Comparison of ENCODE assay signal across 15 mouse cellular contexts in the genomic region with DNA sequence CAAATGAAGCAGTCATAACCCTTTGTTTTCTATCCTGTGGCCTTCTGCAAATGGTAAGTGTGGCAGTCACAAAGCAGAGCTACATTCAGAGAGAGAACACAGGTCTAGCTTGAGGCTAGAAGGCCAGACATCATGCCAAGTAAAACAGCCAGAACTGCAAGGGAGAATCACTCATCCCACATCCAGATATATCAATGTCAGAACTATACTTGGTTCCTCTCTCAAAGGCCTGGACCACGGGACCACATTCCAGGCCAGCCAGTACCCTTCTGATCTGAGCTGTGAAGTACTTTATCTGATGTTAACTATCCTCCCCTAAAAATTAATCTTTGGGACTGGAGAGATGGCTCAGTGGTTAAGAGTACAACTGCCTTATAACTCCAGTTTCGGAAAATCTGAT. TPM values are rescaled to one million over a fixed set of nuclear protein-coding genes. Genes with fewer than 3 reads are reported as not detected.
DNase-seq lines count a peak whose midpoint lies in the region; ATAC-seq and TF ChIP-seq lines count a peak whose summit lies in the region.
"Had no signal": no experiment of that assay in that cellular context is flagged by ENCODE, and none has a peak within 500 bp of the region (broad histone marks: within the 10 kb centered on the region; RNA-seq: fewer than 3 reads in every experiment).

No protein-coding gene starts in this region.

- H3K4me3 ChIP-seq in heart, adult 2 months: no peak overlapping the region
- H3K4me3 ChIP-seq in layer of hippocampus, adult 2 months: no peak overlapping the region
- no peak overlapping the region for H3K4me3 ChIP-seq in forebrain, embryonic 15.5 days
- no peak overlapping the region for H3K4me3 ChIP-seq in hindbrain, postnatal 0 days (ENCODE audit: low read length)
- H3K4me3 ChIP-seq: embryonic facial prominence, embryonic 15.5 days; left cerebral cortex, adult 2 months had no signal

- TF ChIP-seq CTCF in heart, adult 2 months (IDR thresholded peaks at IDR 0.05): no peak
- TF ChIP-seq CTCF in layer of hippocampus, adult 2 months (conservative IDR thresholded peaks at IDR 0.05): no peak
- TF ChIP-seq CTCF in hindbrain, postnatal 0 days (IDR thresholded peaks at IDR 0.05; ENCODE audit: low read depth): no peak

- H3K27ac ChIP-seq in heart, adult 2 months: peak overlapping the region; percentile 16
- peak overlapping the region; percentile 28; the same call in 1 of the 2 replicates for H3K27ac ChIP-seq in layer of hippocampus, adult 2 months
- H3K27ac ChIP-seq in forebrain, embryonic 15.5 days (replicated peaks): 0 out of 2 replicates have a peak overlapping the region, but pooled peaks have one; percentile 72
- H3K27ac ChIP-seq in hindbrain, postnatal 0 days: 0 out of 2 replicates have a peak overlapping the region, but pooled peaks have one; percentile 2

- H3K4me1 ChIP-seq in heart, adult 2 months (ENCODE audit: control insufficient read depth, insufficient read depth, low read length): peaks cover 6% of the 10 kb centered on the region
- H3K4me1 ChIP-seq in forebrain, embryonic 15.5 days: peaks cover 14% of the 10 kb centered on the region
- H3K4me1 ChIP-seq in hindbrain, postnatal 0 days (ENCODE audit: insufficient read depth, low read length): peaks cover 3% of the 10 kb centered on the region; the same call in 1 of the 2 replicates

- peaks cover 22% of the 10 kb centered on the region for H3K36me3 ChIP-seq in heart, adult 2 months (ENCODE audit: control insufficient read depth, insufficient read depth, low read length)
- H3K36me3 ChIP-seq in forebrain, embryonic 15.5 days: peaks cover 24% of the 10 kb centered on the region
- H3K36me3 ChIP-seq in hindbrain, postnatal 0 days (ENCODE audit: insufficient read depth, low read length): peaks cover 20% of the 10 kb centered on the region

- no peak for DNase-seq in heart, adult 2 months
- DNase-seq in heart, adult 11 months: no peak
- no peak for DNase-seq in layer of hippocampus, adult 2 months (ENCODE audit: low spot score in 2 of 2)
- no peak for DNase-seq in layer of hippocampus, adult 8-10 months (ENCODE audit: low spot score in 2 of 2)
- no peak for DNase-seq in hindbrain, postnatal 0 days (ENCODE audit: low spot score)
- DNase-seq in layer of hippocampus, postnatal 36 days: no peak
- DNase-seq: cerebellum, adult 18-20 months; heart, postnatal 36 days; kidney, adult 18-20 months; thymus, postnatal 36 days had no signal

- no peak overlapping the region for H3K4me2 ChIP-seq in forebrain, embryonic 15.5 days (replicated peaks)
- H3K4me2 ChIP-seq in hindbrain, postnatal 0 days (ENCODE audit: low read depth, low read length): no peak overlapping the region
- H3K4me2 ChIP-seq: embryonic facial prominence, embryonic 15.5 days; lung, embryonic 14.5 days had no signal

- intact Hi-C loops in heart, adult 2 months (cut with DNase I): loop anchor here (5.0 kb wide), 1 partner anchor 35 kb away; no protein-coding TSS in a partner anchor

- no peaks in the 10 kb centered on the region for H3K79me2 ChIP-seq in heart, adult 2 months (replicated peaks; ENCODE audit: control insufficient read depth, insufficient read depth, low read length)

- 51% methylated on average over 2 of the region's 2 CpGs for WGBS in heart, adult 2 months
- WGBS in forebrain, embryonic 15.5 days: 89% methylated on average over 2 of the region's 2 CpGs
- 61% methylated on average over 2 of the region's 2 CpGs for WGBS in hindbrain, postnatal 0 days

- no peak for TF ChIP-seq POLR2A in heart, adult 2 months (IDR thresholded peaks at IDR 0.05; ENCODE audit: insufficient read depth, low read depth, low read length)

- no peak overlapping the region for H3K9ac ChIP-seq in heart, adult 2 months (ENCODE audit: low read depth, low read length)
- H3K9ac ChIP-seq in forebrain, embryonic 15.5 days (replicated peaks): no peak overlapping the region
- H3K9ac ChIP-seq in hindbrain, postnatal 0 days (replicated peaks; ENCODE audit: low read length): no peak overlapping the region
- H3K9ac ChIP-seq: embryonic facial prominence, embryonic 15.5 days had no signal

- no peak for TF ChIP-seq EP300 in heart, adult 2 months (IDR thresholded peaks at IDR 0.05; ENCODE audit: insufficient read depth, low read depth, low read length)

- ATAC-seq in forebrain, embryonic 15.5 days (replicated peaks): no peak
- no peak for ATAC-seq in hindbrain, postnatal 0 days
- no peak for ATAC-seq in cerebellum, adult (ENCODE audit: insufficient number of reproducible peaks, low FRiP score, low TSS enrichment)

- no peaks in the 10 kb centered on the region for H3K27me3 ChIP-seq in heart, adult 2 months (ENCODE audit: control insufficient read depth, insufficient read depth, low read length)
- H3K27me3 ChIP-seq in forebrain, embryonic 15.5 days: no peaks in the 10 kb centered on the region
- H3K27me3 ChIP-seq in hindbrain, postnatal 0 days (ENCODE audit: insufficient read depth, low read length): no peaks in the 10 kb centered on the region
- H3K27me3 ChIP-seq: embryonic facial prominence, embryonic 15.5 days had no signal

- H3K9me3 ChIP-seq in forebrain, embryonic 15.5 days: no peaks in the 10 kb centered on the region
- H3K9me3 ChIP-seq in hindbrain, postnatal 0 days (ENCODE audit: low read length): no peaks in the 10 kb centered on the region
- H3K9me3 ChIP-seq: embryonic facial prominence, embryonic 15.5 days had no signal

RNA-seq across cellular contexts. Expression of a gene that starts 22.2 kb away (rescaled TPM):
- under 1 TPM; 0.03 to 0.05 TPM for total RNA-seq in heart, adult 2 months (2021)
- polyA plus RNA-seq in heart, adult 2 months (2012; rRNA removed): 0.06 and 0.10 TPM in 2 replicates
- 100 to 1,000 TPM; 236 to 246 TPM for total RNA-seq in layer of hippocampus, adult 2 months (2021)
- 100 to 1,000 TPM; 192 to 224 (median 203) TPM for total RNA-seq in layer of hippocampus, adult 8-10 months (2022)
- 7.3 and 7.9 TPM in 2 replicates for polyA plus RNA-seq in forebrain, embryonic 15.5 days (2015; fragmentation: Nextera tagmentation; extraction: Ambion mirVana)
- total RNA-seq in hindbrain, postnatal 0 days (2014; rRNA removed): 53.9 and 60.7 TPM in 2 replicates
- 6.5 and 7.4 TPM in 2 replicates for polyA plus RNA-seq in hindbrain, postnatal 0 days (2015; fragmentation: Nextera tagmentation; extraction: Ambion mirVana)
- 100 to 1,000 TPM; 216 to 234 TPM for total RNA-seq in layer of hippocampus, postnatal 36 days (2021)

RNA-seq across cellular contexts. Expression of a gene that starts 51.3 kb away (rescaled TPM):
- total RNA-seq in heart, adult 2 months (2021): 100 to 1,000 TPM; 305 to 347 TPM
- polyA plus RNA-seq in heart, adult 2 months (2012; rRNA removed): 124 and 157 TPM in 2 replicates
- 10 to 100 TPM; 74.4 to 76.5 TPM for total RNA-seq in layer of hippocampus, adult 2 months (2021)
- total RNA-seq in layer of hippocampus, adult 8-10 months (2022): 10 to 100 TPM; 70.4 to 75.9 (median 73.9) TPM
- polyA plus RNA-seq in forebrain, embryonic 15.5 days (2015; fragmentation: Nextera tagmentation; extraction: Ambion mirVana): 53.5 and 53.6 TPM in 2 replicates
- total RNA-seq in hindbrain, postnatal 0 days (2014; rRNA removed): 127 and 129 TPM in 2 replicates
- 70.2 and 76.3 TPM in 2 replicates for polyA plus RNA-seq in hindbrain, postnatal 0 days (2015; fragmentation: Nextera tagmentation; extraction: Ambion mirVana)
- 10 to 100 TPM; 77.8 to 82.4 TPM for total RNA-seq in layer of hippocampus, postnatal 36 days (2021)

Comparison
In these comparisons a context has a peak if more than half of its experiments do, and no peak if none do; other contexts are left out.
1. H3K27ac ChIP-seq: peak in every context shown above with its lines; median percentile 72 in forebrain, embryonic 15.5 days; 28 in layer of hippocampus, adult 2 months; 16 in heart, adult 2 months; 2 in hindbrain, postnatal 0 days.
2. RNA of a gene that starts 22.2 kb away (total RNA-seq): 236 to 246 TPM in layer of hippocampus, adult 2 months, 216 to 234 TPM in layer of hippocampus, postnatal 36 days, 192 to 224 TPM in layer of hippocampus, adult 8-10 months and 53.9 to 60.7 TPM in hindbrain, postnatal 0 days; 0.03 to 0.05 TPM in heart, adult 2 months; every median in the first group is over 10 times any median in the second.